Mouse (Mus musculus) right cerebral cortex, adult 2 months (tissue): Measurements from ENCODE around the gene Dbil5.
"Not testable (repeated sequence)": the region's sequence is repeated elsewhere in the genome, so short reads cannot be mapped to it uniquely, and the experiment has no call there.

Experiments
- DNase-seq, 2 experiments: peaks; one replicate each; pipeline ENCODE4 v3.0.0; 2021 to 2022; ENCODE audit warnings: low spot score in 2 of 2

Gene Dbil5

DNA sequence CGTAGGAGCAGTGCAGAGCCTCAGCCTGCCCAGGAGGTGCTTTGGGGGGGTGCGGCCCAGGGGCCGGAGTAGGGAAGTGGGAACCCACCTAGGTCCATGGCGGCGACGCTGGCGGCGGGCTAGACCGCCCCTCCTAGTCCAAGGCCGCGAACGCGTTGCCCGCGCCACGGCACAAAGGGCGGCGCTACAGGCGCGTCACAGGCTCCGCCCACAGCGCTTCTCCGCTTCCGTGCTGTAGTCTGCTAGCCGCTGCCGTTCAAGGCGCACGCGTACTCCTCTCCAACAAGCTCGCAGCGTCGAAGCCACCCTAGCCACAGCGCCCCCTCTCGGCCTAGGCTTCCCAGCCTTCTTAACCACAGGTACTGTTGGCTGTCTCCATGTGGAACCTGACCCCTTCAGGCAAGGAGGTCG lies at the start of gene Dbil5, which contains the start of gene Gemin4:
TSS of gene Dbil5 (plus strand) at position 219 of the 411 bp plus-strand sequence.
TSS of gene Gemin4 (minus strand) at position 275 of the 411 bp plus-strand sequence.
- DNase-seq: peak; percentile 97 to 98

- DNase-seq: no peak
These were observed 48.4 kb upstream of the Dbil5 start for GRCm38 (mm10) chr11:76168976-76169375.

- peak in 1 of 2 experiments; percentile 24 for DNase-seq
These were observed 47.2 kb upstream of the Dbil5 start for GRCm38 (mm10) chr11:76170207-76170606.

DNA sequence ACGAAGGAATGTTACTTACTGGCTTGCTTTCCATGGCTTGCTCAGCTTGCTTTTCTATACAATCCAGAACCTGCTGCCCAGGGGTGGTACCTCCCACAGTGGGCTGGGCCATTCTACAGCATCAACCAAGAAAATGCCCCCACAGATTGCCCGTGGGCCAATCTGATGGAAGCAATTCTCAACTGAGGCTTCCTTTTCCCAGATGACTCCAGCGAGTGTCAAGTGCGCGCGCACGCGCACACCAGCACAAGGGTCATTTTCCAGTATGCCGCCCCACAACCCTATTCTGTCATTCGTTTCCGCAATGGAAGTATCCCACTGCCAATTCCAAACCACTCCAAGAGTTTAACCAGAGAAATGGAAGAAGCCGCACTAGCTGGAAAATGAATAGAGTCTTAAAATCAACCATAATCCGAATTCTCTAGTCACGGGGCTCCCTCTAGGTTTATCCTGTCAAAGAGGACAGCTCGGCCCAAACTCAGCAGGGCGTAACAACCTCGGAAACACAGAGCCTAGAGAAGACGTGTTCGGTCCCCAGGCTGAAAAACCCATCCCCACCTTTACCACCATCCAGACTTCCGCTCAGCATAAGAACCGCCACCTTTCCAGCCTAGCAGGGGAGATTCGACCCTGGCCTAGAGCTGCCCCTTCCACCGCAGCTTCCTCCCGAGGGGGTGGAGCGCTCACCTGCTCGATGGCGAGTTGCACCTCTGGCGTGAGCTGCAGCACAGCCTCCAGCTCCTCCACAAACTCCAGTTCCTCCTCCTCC lies 38.5 kb upstream of the Dbil5 start:
- DNase-seq: peak; percentile 52 to 55

DNA sequence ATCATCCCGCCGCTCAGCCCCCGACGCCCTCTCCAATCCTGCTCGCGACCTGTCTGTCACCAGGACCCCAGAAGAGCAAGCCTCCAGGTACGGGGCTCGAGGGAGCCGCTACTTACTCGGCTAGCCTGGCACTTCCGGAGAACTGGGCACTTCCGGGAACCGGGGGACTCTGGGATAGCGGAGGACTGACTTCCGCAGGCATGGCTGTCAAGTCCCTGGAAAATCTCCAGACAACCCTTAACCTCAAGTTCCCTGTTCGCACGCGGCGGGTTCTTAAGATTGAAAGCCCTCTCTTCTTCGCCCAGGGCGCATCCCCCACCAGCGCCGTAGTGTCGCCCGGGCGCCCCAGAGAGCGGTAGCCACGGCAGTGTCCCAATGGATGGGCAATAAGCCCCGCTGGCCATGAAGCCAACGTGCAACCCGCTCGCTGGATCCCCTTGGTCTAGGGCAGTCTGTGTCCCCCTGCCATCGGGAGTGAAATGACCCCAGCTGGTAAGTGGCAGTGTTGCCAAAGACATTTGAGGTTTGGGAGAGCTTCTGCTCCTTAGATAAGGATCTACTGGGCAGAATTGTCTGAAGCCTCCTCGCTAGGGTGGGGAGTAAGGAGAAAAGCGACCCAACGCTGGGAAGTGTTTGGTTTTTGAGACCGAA lies 37.8 kb upstream of the Dbil5 start, which contains the start of the genes Vps53 and Fam57a:
TSS of gene Vps53 (minus strand) at position 153 of the 651 bp plus-strand sequence.
TSS of gene Fam57a (plus strand) at position 177 of the 651 bp plus-strand sequence.
- peak; percentile 90 to 93 for DNase-seq

DNA sequence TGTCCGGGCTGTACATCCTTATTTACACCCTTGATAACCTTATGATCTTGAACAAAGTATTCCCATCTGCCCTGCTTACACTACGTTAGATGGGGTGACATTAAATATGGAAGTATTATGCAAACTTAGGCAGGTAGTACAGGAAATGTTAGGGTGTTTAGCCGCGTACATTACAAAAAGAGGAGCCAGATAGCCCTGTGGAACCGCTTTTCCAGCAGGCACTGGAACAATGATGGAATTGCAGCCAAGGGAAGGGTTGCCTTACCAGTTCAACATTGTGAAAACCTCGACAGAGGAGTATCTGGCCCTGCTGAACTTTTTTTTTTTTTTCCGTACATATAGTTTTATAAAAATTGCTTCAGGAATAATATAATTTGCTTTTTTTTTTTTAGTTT lies 37.3 kb upstream of the Dbil5 start:
- DNase-seq: no peak

DNA sequence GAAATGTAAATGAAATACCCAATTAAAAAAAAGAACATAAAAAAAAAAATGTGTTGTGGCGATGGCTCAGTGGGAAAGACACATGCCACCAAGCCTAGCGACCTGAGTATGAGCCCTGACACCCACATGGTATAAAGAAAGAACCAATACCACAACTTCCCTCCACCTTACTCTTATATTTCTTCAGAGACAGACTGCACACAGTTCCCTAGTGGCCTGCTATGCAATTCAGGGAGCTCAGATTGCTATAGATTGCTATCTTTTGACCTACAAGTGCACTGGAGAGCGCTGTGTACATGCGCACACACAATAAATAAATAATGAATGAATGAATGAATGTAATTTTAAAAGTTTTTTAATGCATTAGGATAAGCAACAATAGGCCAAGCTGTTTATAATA lies 33.7 kb upstream of the Dbil5 start:
- no peak for DNase-seq

GRCm38 (mm10) chr11:76186908-76187307 lies 30.5 kb upstream of the Dbil5 start:
- no peak for DNase-seq

DNA sequence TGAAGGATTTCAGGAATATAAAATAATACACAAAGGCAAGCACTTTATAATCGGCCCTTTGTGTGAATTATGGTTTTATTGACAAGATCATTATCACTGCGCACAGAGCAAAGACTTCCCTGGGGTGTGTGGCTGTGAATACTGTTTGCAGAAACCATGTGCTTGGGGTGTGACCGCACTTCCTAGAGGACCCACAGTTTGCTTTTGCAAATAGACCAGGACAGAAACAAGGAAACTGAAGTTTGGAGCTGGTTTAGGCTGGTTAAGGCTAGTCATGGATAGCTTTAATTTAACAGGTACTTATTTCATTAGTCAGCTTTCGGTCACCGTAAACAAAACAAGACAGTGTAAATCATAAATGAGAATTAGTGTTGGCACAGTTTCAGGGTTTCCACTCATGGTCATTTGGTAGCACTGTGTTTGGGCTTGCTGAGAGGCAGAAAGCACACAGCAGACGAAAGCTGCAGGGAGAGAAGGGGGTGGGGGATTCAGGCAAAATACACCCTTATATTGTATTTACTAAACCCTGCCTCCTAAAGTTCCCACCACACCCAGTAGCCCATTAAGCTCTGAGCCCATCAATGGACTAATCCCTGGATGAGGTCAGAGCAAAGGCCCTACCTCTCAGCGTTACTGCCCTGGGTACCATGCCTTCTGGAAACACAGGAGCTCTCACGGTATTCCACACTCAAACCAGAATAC lies 21.0 kb upstream of the Dbil5 start:
- DNase-seq: no peak

DNA sequence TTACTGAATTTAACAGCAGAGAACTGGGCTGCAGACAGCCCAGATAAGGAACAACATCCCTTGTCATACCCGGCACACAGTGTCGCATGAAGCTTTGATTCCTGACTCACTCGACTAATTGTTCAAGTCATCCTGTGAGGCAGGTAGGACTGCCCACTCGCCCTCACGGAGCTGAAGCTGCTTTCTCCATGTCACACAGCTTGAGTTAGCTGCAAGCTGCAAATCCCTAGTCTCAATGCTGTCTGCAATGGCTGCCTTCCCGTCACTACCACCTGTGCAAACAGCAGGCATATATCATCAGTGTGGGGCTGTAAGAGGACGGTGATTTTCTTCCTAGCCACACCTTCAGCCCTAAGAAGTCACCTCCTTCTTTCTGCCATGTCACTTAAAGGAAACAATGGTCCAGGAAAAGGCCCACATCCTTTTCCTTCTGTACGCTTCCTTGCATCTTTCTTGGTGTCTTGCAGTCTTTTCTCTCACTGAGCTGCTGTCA lies 20.4 kb upstream of the Dbil5 start:
- no peak for DNase-seq

- DNase-seq: peak; percentile 76 to 78
These were observed 15.4 kb upstream of the Dbil5 start for GRCm38 (mm10) chr11:76201761-76202674.

DNA sequence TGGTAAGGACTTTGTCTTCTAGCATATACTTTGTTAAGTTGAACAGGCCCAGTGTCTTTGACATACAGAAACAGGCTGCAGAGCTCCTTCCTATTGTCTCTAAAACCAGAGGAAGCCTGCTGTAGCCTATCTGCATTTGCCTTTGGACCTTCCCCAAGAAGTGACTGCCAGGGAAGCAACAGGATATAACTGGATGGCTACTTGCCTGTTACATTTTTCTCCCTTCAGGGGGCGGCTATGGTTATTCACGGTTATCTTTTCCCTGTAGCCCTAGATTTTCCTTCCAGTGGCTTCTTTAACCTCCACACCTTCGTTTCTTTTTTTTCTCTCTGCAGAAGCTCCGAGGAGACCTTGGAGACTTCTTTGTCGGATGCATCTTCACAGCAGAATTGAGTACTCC lies 10.6 kb upstream of the Dbil5 start:
- DNase-seq: no peak

GRCm38 (mm10) chr11:76210228-76210985 lies 7.0 kb upstream of the Dbil5 start:
- DNase-seq: no peak

DNA sequence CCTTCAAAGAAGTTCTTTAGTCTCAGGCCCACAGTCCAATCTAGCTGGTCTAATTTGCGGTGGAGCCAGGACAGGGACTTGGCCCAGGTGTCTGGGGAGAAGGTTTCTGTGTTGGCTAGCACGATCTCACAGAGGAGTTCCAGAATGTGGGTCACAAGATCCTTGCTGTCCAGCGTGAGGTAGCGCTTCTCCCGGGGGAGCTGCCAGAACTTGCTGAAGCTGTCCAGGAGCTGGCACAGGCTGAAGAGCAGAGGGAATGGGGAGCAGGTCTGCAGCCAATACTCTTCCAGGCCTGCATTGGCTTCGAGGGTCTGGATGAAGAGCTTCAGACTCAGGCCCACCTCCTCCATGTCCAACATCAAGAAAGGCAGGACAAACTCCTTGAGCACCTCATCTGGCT lies 5.8 kb upstream of the Dbil5 start:
- DNase-seq: not testable (repeated sequence)

DNA sequence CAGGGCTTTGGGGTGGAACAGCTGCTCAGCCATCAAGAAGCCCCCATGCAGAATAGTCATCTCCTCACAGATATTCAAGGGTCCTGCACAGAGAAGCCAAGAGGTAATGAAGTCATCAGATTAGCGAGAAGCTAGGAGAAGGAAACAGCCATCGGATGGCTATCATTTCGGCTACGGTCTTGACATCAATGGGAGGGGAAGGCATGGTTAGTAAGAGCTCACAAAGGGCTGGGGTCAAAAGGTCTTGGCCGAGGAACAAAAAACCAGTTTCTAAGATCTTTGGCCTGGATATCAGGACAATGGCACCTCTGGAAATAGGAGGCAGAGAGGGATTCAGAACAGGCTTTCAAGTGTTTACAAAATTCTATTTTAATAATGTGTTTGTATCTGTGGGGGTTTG lies 3.6 kb upstream of the Dbil5 start:
- DNase-seq: no peak

GRCm38 (mm10) chr11:76215011-76215410 lies 2.4 kb upstream of the Dbil5 start:
- no peak for DNase-seq

GRCm38 (mm10) chr11:76216049-76216540 lies 1.3 kb upstream of the Dbil5 start:
- DNase-seq: no peak

GRCm38 (mm10) chr11:76216681-76217389 lies 573 bp upstream of the Dbil5 start:
- no peak for DNase-seq

- DNase-seq: no peak
These were observed 7.2 kb downstream of the Dbil5 start for GRCm38 (mm10) chr11:76224631-76225030.

DNA sequence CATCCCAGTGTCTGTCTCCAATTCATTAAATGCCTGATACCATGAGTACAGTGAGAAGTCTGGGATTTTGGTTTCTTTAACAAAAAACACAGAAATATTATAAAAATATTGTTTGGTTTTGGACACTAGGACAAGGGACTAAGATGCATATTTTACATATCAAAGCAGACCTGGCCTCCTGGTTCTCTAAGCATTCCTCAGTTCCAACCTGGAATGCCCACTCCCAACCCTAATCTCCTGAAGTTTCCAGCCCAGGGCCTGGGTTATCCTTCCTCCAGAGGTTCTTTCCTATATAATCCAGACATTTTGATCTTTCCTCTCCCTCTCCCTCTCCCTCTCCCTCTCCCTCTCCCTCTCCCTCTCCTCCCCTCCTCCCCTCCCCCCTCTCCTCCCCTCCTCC lies 7.6 kb downstream of the Dbil5 start:
- no peak for DNase-seq
